Mouse (Mus musculus) hindbrain, embryonic 14.5 days (tissue): ENCODE measurements around the gene Foxo6. TPM values are rescaled to one million over a fixed set of nuclear protein-coding genes. Genes with fewer than 3 reads are reported as not detected.
A peak's percentile ranks its signal among the peaks of the same experiment; 100 is the strongest.

Experiments
- ATAC-seq: fragments of 200-750 bp; cut with Nextera tagmentation; 2 replicates; pipeline ENCODE4 v1.8.0; 2017; ENCODE audit warnings: moderate number of reproducible peaks, mild to moderate bottlenecking, moderate TSS enrichment, moderate library complexity; ENCODE audit not compliant: low FRiP score
- DNase-seq: peaks from one replicate; pipeline ENCODE4 v3.0.0-alpha.2; 2015; ENCODE audit warnings: low spot score
- H3K27ac ChIP-seq: fragments of 300-500 bp; sonication (generic); 2 replicates; pipeline ENCODE4 v1.5.1; 2014; ENCODE audit warnings: mild to moderate bottlenecking, moderate library complexity
- H3K27me3 ChIP-seq: fragments of 300-500 bp; sonication (generic); 2 replicates; pipeline ENCODE4 v1.6.1; 2014; ENCODE audit warnings: mild to moderate bottlenecking, low read length, mixed read lengths; ENCODE audit not compliant: control insufficient read depth, insufficient read depth
- H3K36me3 ChIP-seq: fragments of 300-500 bp; sonication (generic); replicated peaks from 2 replicates; pipeline ENCODE4 v1.6.1; 2014; ENCODE audit not compliant: control insufficient read depth, insufficient read depth
- H3K4me1 ChIP-seq: fragments of 300-500 bp; sonication (generic); replicated peaks from 2 replicates; pipeline ENCODE4 v1.6.1; 2014; ENCODE audit warnings: antibody characterized with exemption, low read length, mixed read lengths; ENCODE audit not compliant: control insufficient read depth, insufficient read depth
- H3K4me2 ChIP-seq: fragments of 300-500 bp; sonication (generic); replicated peaks from 2 replicates; pipeline ENCODE4 v1.6.1; 2014; ENCODE audit warnings: mild to moderate bottlenecking, moderate library complexity
- H3K4me3 ChIP-seq: fragments of 300-500 bp; sonication (generic); replicated peaks from 2 replicates; pipeline ENCODE4 v1.5.1; 2014; ENCODE audit warnings: mild to moderate bottlenecking, low read length
- H3K9ac ChIP-seq: fragments of 300-500 bp; sonication (generic); 2 replicates; pipeline ENCODE4 v1.6.1; 2014
- H3K9me3 ChIP-seq: fragments of 300-500 bp; sonication (generic); 2 replicates; pipeline ENCODE4 v1.6.1; 2016; ENCODE audit warnings: low read length; ENCODE audit not compliant: control insufficient read depth
- WGBS: fragments of 180-500 bp; shearing (Covaris S2); extraction: QIAGEN DNeasy Blood & Tissue Kit; methylation state at CpG from one replicate; pipeline ENCODE4 v1.1.7; 2014; 5-methylcytosine and 5-hydroxymethylcytosine counted together
- polyA plus RNA-seq: library from polyadenylated mRNA; unstranded; fragments of >200 nt; fragmentation: Nextera tagmentation; extraction: Ambion mirVana; gene quantifications from 2 replicates; pipeline ENCODE4 v1.2.1, GENCODE M21; 2014

Gene Foxo6
- polyA plus RNA-seq, 1 experiment from 2014 or later: 1.0 TPM

GRCm38 (mm10) chr4:120277255-120277928 is 9.8 kb downstream of the Foxo6 start:
- Histone ChIP-seq H3K9me3 (no peaks in the 10 kb centered on the region), H3K36me3 (no peaks in the 10 kb centered on the region), H3K4me2 (no peak overlapping the region), H3K4me3 (no peak overlapping the region), H3K9ac (no peak overlapping the region), H3K27me3 (0 out of 2 replicates have a peak, but pooled peaks cover 11% of the 10 kb centered on the region), H3K27ac (no peak overlapping the region), H3K4me1 (peaks cover 31% of the 10 kb centered on the region)
- ATAC-seq (no peak), DNase-seq (no peak)
- 19% methylated on average over 4 of the region's 4 CpGs for WGBS

- no peak overlapping the region for H3K4me3 ChIP-seq
- ATAC-seq (no peak), DNase-seq (no peak)
- no peaks in the 10 kb centered on the region for H3K9me3 ChIP-seq
- 78% methylated on average over 9 of the region's 9 CpGs for WGBS
- no peak overlapping the region for H3K4me2 ChIP-seq
- no peaks in the 10 kb centered on the region for H3K36me3 ChIP-seq
- peaks cover 15% of the 10 kb centered on the region for H3K27me3 ChIP-seq
- H3K27ac ChIP-seq: no peak overlapping the region
- no peak overlapping the region for H3K9ac ChIP-seq
- peaks cover 29% of the 10 kb centered on the region for H3K4me1 ChIP-seq
Measured at GRCm38 (mm10) chr4:120275487-120275886, 11.7 kb downstream of the Foxo6 start.

GRCm38 (mm10) chr4:120273594-120273993 is 13.6 kb downstream of the Foxo6 start:
- 36% methylated on average over 7 of the region's 7 CpGs for WGBS
- Histone ChIP-seq H3K9ac (no peak overlapping the region), H3K4me2 (no peak overlapping the region), H3K27ac (no peak overlapping the region), H3K4me3 (no peak overlapping the region), H3K9me3 (no peaks in the 10 kb centered on the region), H3K4me1 (peaks cover 46% of the 10 kb centered on the region), H3K36me3 (no peaks in the 10 kb centered on the region), H3K27me3 (peaks cover 30% of the 10 kb centered on the region)
- no peak for DNase-seq
- no peak for ATAC-seq

DNA sequence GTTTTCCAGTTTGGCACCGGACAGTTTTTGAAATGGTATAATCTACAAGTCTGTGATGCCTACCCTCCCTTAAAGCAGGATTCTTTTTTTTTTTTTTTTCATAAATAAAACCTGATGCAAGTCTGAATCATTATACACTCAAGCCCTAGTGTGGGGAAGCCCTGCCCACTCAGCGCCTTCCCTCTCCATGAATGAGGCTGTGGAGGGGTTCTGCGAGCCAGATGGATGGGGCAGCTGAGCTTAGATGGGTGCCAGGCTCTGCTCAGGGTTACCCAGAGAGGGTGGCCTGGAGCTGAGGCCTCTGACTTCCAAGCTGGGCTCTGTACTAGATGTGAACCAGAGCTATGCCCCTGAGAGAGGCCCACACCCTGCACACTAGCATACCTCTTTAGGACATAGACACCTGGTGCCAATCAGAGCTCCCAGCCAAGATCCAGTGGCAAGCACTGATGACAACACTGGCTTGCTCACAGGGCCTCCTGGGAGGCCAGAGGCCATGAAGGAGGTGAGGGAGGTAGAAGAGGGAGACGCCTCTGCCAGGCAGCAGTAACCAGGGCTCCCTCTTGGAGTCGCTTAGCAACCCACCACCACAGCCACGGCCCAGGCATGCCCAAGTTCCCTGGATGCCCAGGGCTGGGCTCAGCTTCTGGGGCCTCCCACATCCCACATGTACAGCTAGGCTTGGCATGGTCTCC is 15.1 kb downstream of the Foxo6 start:
- H3K27me3 ChIP-seq: peaks cover 41% of the 10 kb centered on the region
- 71% methylated on average over 6 of the region's 6 CpGs for WGBS
- no peak overlapping the region for H3K4me2 ChIP-seq
- peaks cover 46% of the 10 kb centered on the region for H3K4me1 ChIP-seq
- no peaks in the 10 kb centered on the region for H3K9me3 ChIP-seq
- DNase-seq (no peak), ATAC-seq (peak; percentile 22; the same call in 1 of the 2 replicates)
- H3K36me3 ChIP-seq: no peaks in the 10 kb centered on the region
- H3K9ac ChIP-seq: no peak overlapping the region
- H3K27ac ChIP-seq: no peak overlapping the region
- no peak overlapping the region for H3K4me3 ChIP-seq

GRCm38 (mm10) chr4:120271208-120271607 is 15.9 kb downstream of the Foxo6 start:
- peaks cover 48% of the 10 kb centered on the region for H3K27me3 ChIP-seq

GRCm38 (mm10) chr4:120270937-120271199 is 16.3 kb downstream of the Foxo6 start:
- no peak for ATAC-seq
- no peak overlapping the region for H3K4me3 ChIP-seq
- H3K27me3 ChIP-seq: peaks cover 50% of the 10 kb centered on the region

More at GRCm38 (mm10) chr4:120271208-120271607, 15.9 kb downstream of the Foxo6 start:
- Histone ChIP-seq H3K27ac (no peak overlapping the region), H3K36me3 (no peaks in the 10 kb centered on the region), H3K4me2 (no peak overlapping the region), H3K9ac (no peak overlapping the region), H3K4me3 (no peak overlapping the region), H3K4me1 (peaks cover 42% of the 10 kb centered on the region), H3K9me3 (no peaks in the 10 kb centered on the region)
- no peak for DNase-seq
- no peak for ATAC-seq
- WGBS: 54% methylated on average over 8 of the region's 8 CpGs

GRCm38 (mm10) chr4:120270148-120270936 is 16.8 kb downstream of the Foxo6 start:
- no peak for DNase-seq
- H3K4me3 ChIP-seq: no peak overlapping the region
- no peak overlapping the region for H3K4me2 ChIP-seq
- ATAC-seq: no peak
- H3K27me3 ChIP-seq: peaks cover 55% of the 10 kb centered on the region
- H3K36me3 ChIP-seq: no peaks in the 10 kb centered on the region
- H3K9ac ChIP-seq: no peak overlapping the region
- WGBS: 64% methylated on average over 4 of the region's 4 CpGs
- H3K27ac ChIP-seq: peak overlapping the region; percentile 29; the same call in 1 of the 2 replicates
- no peaks in the 10 kb centered on the region for H3K9me3 ChIP-seq
- peaks cover 42% of the 10 kb centered on the region for H3K4me1 ChIP-seq

More at GRCm38 (mm10) chr4:120270937-120271199, 16.3 kb downstream of the Foxo6 start:
- 24% methylated on average over 4 of the region's 4 CpGs for WGBS
- Histone ChIP-seq H3K9me3 (no peaks in the 10 kb centered on the region), H3K27ac (no peak overlapping the region), H3K4me2 (no peak overlapping the region), H3K36me3 (no peaks in the 10 kb centered on the region), H3K4me1 (peaks cover 42% of the 10 kb centered on the region), H3K9ac (no peak overlapping the region)
- DNase-seq: no peak

- Histone ChIP-seq H3K36me3 (no peaks in the 10 kb centered on the region), H3K9me3 (no peaks in the 10 kb centered on the region), H3K27ac (no peak overlapping the region), H3K4me2 (peak overlapping the region; percentile 25; the same call in 1 of the 2 replicates), H3K4me3 (no peak overlapping the region), H3K4me1 (peaks cover 42% of the 10 kb centered on the region), H3K27me3 (peaks cover 63% of the 10 kb centered on the region), H3K9ac (no peak overlapping the region)
- peak; percentile 71 for DNase-seq
- ATAC-seq: no peak
- WGBS: 11% methylated on average over 9 of the region's 9 CpGs
Measured at GRCm38 (mm10) chr4:120269426-120269825, 17.7 kb downstream of the Foxo6 start.
